Mouse (Mus musculus): ENCODE results near the gene Rabl6.

- TF ChIP-seq POLR2A (IDR thresholded peaks at IDR 0.05; ENCODE audit: low read depth, low read length): no peak
- TF ChIP-seq CTCF (IDR thresholded peaks at IDR 0.05; ENCODE audit: extremely low read depth, insufficient read depth, insufficient read length, insufficient replicate concordance): no peak
These were observed 71.8 kb downstream of the Rabl6 start for GRCm38 (mm10) chr2:25536531-25536930.

Data from spleen, adult 2 months (tissue).